Mouse (Mus musculus): ENCODE data around the gene Gm20765.
"Not testable (repeated sequence)": the region's sequence is repeated elsewhere in the genome, so short reads cannot be mapped to it uniquely, and the experiment has no call there.

The Gm20765 gene

GRCm38 (mm10) chr10:104185233-104185632 lies at the start of gene Gm20765:
Gene Gm20765 (plus strand): TSS chr10:104185533.
- in situ Hi-C loops (cut with MboI, MseI) = not testable (repeated sequence)

DNA sequence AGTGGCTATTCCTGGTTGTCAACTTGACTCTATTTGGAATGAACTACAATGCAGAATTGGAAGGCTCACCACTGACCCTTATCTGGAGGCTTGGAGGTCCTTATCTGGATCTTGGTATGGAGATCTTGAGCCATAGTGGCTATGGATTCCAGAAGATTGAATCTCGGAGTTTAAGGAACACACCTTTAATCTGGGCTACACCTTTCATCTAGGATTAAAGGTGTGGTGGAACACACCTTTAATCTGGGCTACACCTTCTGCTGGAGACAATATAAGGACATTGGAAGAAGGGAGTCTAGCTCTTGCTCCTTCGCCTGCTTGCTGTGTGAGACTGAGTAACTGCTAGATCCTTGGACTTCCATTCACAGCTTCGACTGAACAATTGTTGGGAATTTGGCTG lies 42.6 kb upstream of the Gm20765 start, which contains the start of gene Gm21293:
Gene Gm21293, plus strand, starts transcription at position 301 of the 400 bp plus-strand sequence.
- in situ Hi-C loops (cut with MboI, MseI) = loop anchor here (5.0 kb wide), 1 partner anchor 40 kb away; no protein-coding TSS in a partner anchor

DNA sequence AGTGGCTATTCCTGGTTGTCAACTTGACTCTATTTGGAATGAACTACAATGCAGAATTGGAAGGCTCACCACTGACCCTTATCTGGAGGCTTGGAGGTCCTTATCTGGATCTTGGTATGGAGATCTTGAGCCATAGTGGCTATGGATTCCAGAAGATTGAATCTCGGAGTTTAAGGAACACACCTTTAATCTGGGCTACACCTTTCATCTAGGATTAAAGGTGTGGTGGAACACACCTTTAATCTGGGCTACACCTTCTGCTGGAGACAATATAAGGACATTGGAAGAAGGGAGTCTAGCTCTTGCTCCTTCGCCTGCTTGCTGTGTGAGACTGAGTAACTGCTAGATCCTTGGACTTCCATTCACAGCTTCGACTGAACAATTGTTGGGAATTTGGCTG lies 34.1 kb upstream of the Gm20765 start, which contains the start of gene Gm6763:
Gene Gm6763, plus strand, starts transcription at position 301 of the 400 bp plus-strand sequence.
- in situ Hi-C loops (cut with MboI, MseI) = not testable (repeated sequence)

GRCm38 (mm10) chr10:104159706-104160105 lies 25.6 kb upstream of the Gm20765 start, which contains the start of gene Gm8764:
Gene Gm8764 (plus strand): TSS chr10:104160006.
- in situ Hi-C loops (cut with MboI, MseI) = not testable (repeated sequence)

DNA sequence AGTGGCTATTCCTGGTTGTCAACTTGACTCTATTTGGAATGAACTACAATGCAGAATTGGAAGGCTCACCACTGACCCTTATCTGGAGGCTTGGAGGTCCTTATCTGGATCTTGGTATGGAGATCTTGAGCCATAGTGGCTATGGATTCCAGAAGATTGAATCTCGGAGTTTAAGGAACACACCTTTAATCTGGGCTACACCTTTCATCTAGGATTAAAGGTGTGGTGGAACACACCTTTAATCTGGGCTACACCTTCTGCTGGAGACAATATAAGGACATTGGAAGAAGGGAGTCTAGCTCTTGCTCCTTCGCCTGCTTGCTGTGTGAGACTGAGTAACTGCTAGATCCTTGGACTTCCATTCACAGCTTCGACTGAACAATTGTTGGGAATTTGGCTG lies 17.1 kb upstream of the Gm20765 start, which contains the start of gene Gm21304:
Gene Gm21304, plus strand, starts transcription at position 301 of the 400 bp plus-strand sequence.
- in situ Hi-C loops (cut with MboI, MseI) = not testable (repeated sequence)

DNA sequence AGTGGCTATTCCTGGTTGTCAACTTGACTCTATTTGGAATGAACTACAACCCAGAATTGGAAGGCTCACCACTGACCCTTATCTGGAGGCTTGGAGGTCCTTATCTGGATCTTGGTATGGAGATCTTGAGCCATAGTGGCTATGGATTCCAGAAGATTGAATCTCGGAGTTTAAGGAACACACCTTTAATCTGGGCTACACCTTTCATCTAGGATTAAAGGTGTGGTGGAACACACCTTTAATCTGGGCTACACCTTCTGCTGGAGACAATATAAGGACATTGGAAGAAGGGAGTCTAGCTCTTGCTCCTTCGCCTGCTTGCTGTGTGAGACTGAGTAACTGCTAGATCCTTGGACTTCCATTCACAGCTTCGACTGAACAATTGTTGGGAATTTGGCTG lies 8.6 kb upstream of the Gm20765 start, which contains the start of gene Gm21312:
Gene Gm21312, plus strand, starts transcription at position 301 of the 400 bp plus-strand sequence.
- in situ Hi-C loops (cut with MboI, MseI) = not testable (repeated sequence)

GRCm38 (mm10) chr10:104193742-104194141 lies 8.4 kb downstream of the Gm20765 start, which contains the start of gene Gm4340:
Gene Gm4340 (plus strand): TSS chr10:104194042.
- in situ Hi-C loops (cut with MboI, MseI) = not testable (repeated sequence)

DNA sequence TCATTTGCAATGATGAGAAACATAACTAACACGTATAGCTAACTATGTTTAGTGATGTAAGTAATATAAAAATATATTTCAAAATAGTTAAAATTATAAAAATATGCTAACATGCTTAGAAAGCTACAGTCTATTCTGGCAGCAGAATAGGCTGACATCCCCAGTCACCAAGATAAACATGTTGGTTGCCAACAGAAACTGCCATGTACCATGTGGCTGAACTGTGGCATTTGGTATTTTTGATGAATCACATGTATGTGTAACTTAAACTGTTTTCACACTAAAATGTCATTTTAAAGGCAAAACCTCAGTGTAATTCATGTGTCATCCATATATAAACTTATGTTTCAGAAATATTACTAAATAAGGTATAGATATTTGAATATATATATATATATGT lies 24.3 kb downstream of the Gm20765 start:
- in situ Hi-C loops (cut with MboI, MseI) = loop anchor here (5.0 kb wide), 1 partner anchor 62 kb away; no protein-coding TSS in a partner anchor

DNA sequence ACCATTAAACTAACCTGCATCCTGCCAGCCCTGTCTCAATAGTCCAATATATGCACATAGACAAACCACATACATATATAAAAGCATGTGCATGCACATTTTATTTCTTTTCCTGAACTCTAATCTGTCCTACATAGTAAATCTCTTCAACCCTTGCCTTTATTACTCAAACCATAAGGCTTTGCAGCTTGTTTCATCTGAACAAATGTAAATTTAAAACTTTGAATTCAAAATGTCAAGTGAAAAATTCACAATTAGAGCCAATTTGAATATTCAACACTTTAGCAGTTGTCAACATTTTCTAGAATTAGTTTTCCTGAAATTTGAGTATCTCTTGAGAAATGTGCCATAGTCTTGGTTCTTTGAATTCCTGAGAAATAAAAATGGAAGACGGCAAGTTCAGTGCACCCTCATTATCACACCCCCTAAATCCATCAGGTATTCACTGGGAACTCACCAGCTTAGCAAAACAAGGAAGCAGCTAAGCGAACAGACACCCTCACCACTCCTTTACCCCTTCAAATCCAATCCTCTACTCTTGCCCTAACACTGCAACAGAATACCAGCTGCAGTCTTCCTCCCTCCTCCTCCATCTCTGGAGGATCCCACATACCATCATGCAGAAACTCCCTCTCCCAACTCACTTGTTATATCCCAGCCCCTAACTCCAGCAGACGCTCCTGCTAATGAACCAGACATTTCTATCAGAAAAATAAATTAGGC lies 25.1 kb downstream of the Gm20765 start:
- in situ Hi-C loops (cut with MboI, MseI) = no loop called here

- in situ Hi-C loops (cut with MboI, MseI) = no loop called here
Measured at GRCm38 (mm10) chr10:104214527-104214926, 29.2 kb downstream of the Gm20765 start.

GRCm38 (mm10) chr10:104220303-104221021 lies 35.1 kb downstream of the Gm20765 start:
- in situ Hi-C loops (cut with MboI, MseI) = no loop called here

Data from T-helper 2 cell (primary cell).